Mouse (Mus musculus): ENCODE measurements around the gene Trappc10. TPM values are rescaled to one million over a fixed set of nuclear protein-coding genes. Genes with fewer than 3 reads are reported as not detected.
A peak's percentile ranks its signal among the peaks of the same experiment; 100 is the strongest.

The Trappc10 gene
- polyA plus RNA-seq, 1 experiment = 31.8 TPM

GRCm38 (mm10) chr10:78160369-78161095 is 83.9 kb downstream of the Trappc10 start:
- peak overlapping the region; percentile 2 for H3K4me3 ChIP-seq (replicated peaks; ENCODE audit: control insufficient read depth, low read depth, low read length)
- H3K27ac ChIP-seq (ENCODE audit: control insufficient read depth, insufficient read depth, low read depth, low read length, poor library complexity) = peak overlapping the region; percentile 49
- peaks cover 11% of the 10 kb centered on the region for H3K4me1 ChIP-seq (ENCODE audit: control insufficient read depth, insufficient read depth, low read length)
- peak; percentile 56; the same call in 1 of the 2 replicates for TF ChIP-seq POLR2A (IDR thresholded peaks at IDR 0.05; ENCODE audit: borderline replicate concordance, control insufficient read depth, low read depth, low read length)
- peak; percentile 15; the same call in 1 of the 2 replicates for TF ChIP-seq CTCF (IDR thresholded peaks at IDR 0.05; ENCODE audit: control insufficient read depth, insufficient read depth, low read length)
- 29% methylated on average over 16 of the region's 16 CpGs for WGBS

- Histone ChIP-seq H3K4me3 (replicated peaks; ENCODE audit: control insufficient read depth, low read depth, low read length) (peak overlapping the region; percentile 0), H3K4me1 (ENCODE audit: control insufficient read depth, insufficient read depth, low read length) (peaks cover 11% of the 10 kb centered on the region), H3K27ac (ENCODE audit: control insufficient read depth, insufficient read depth, low read depth, low read length, poor library complexity) (peak overlapping the region; percentile 53)
- 4% methylated on average over 7 of the region's 7 CpGs for WGBS
- TF ChIP-seq CTCF (IDR thresholded peaks at IDR 0.05; ENCODE audit: control insufficient read depth, insufficient read depth, low read length) (peak; percentile 92), POLR2A (IDR thresholded peaks at IDR 0.05; ENCODE audit: borderline replicate concordance, control insufficient read depth, low read depth, low read length) (no peak)
These were observed 84.5 kb downstream of the Trappc10 start for GRCm38 (mm10) chr10:78159906-78160305.

GRCm38 (mm10) chr10:78159252-78159878 is 85.1 kb downstream of the Trappc10 start:
- 5% methylated on average over 17 of the region's 17 CpGs for WGBS
- peaks cover 11% of the 10 kb centered on the region for H3K4me1 ChIP-seq (ENCODE audit: control insufficient read depth, insufficient read depth, low read length)
- peak overlapping the region; percentile 40 for H3K4me3 ChIP-seq (replicated peaks; ENCODE audit: control insufficient read depth, low read depth, low read length)
- H3K27ac ChIP-seq (ENCODE audit: control insufficient read depth, insufficient read depth, low read depth, low read length, poor library complexity) = peak overlapping the region; percentile 53
- TF ChIP-seq CTCF (IDR thresholded peaks at IDR 0.05; ENCODE audit: control insufficient read depth, insufficient read depth, low read length) = no peak
- no peak for TF ChIP-seq POLR2A (IDR thresholded peaks at IDR 0.05; ENCODE audit: borderline replicate concordance, control insufficient read depth, low read depth, low read length)

GRCm38 (mm10) chr10:78158041-78158440 is 86.4 kb downstream of the Trappc10 start:
- Histone ChIP-seq H3K27ac (ENCODE audit: control insufficient read depth, insufficient read depth, low read depth, low read length, poor library complexity) (no peak overlapping the region), H3K4me1 (ENCODE audit: control insufficient read depth, insufficient read depth, low read length) (peaks cover 18% of the 10 kb centered on the region), H3K4me3 (replicated peaks; ENCODE audit: control insufficient read depth, low read depth, low read length) (no peak overlapping the region)
- WGBS = 72% methylated on average over 15 of the region's 15 CpGs
- no peak for TF ChIP-seq POLR2A (IDR thresholded peaks at IDR 0.05; ENCODE audit: borderline replicate concordance, control insufficient read depth, low read depth, low read length)
- no peak for TF ChIP-seq CTCF (IDR thresholded peaks at IDR 0.05; ENCODE audit: control insufficient read depth, insufficient read depth, low read length)

- WGBS = 72% methylated on average over 6 of the region's 6 CpGs
- Histone ChIP-seq H3K27ac (ENCODE audit: control insufficient read depth, insufficient read depth, low read depth, low read length, poor library complexity) (no peak overlapping the region), H3K4me1 (ENCODE audit: control insufficient read depth, insufficient read depth, low read length) (peaks cover 20% of the 10 kb centered on the region), H3K4me3 (replicated peaks; ENCODE audit: control insufficient read depth, low read depth, low read length) (no peak overlapping the region)
- TF ChIP-seq POLR2A (IDR thresholded peaks at IDR 0.05; ENCODE audit: borderline replicate concordance, control insufficient read depth, low read depth, low read length) (no peak), CTCF (IDR thresholded peaks at IDR 0.05; ENCODE audit: control insufficient read depth, insufficient read depth, low read length) (no peak)
These were observed 87.5 kb downstream of the Trappc10 start for GRCm38 (mm10) chr10:78156926-78157325.

- Histone ChIP-seq H3K27ac (ENCODE audit: control insufficient read depth, insufficient read depth, low read depth, low read length, poor library complexity) (peak overlapping the region; percentile 87), H3K4me3 (replicated peaks; ENCODE audit: control insufficient read depth, low read depth, low read length) (no peak overlapping the region), H3K4me1 (ENCODE audit: control insufficient read depth, insufficient read depth, low read length) (peaks cover 17% of the 10 kb centered on the region)
- TF ChIP-seq POLR2A (IDR thresholded peaks at IDR 0.05; ENCODE audit: borderline replicate concordance, control insufficient read depth, low read depth, low read length) (no peak), CTCF (IDR thresholded peaks at IDR 0.05; ENCODE audit: control insufficient read depth, insufficient read depth, low read length) (no peak)
- WGBS = 13% methylated on average over 10 of the region's 10 CpGs
These were observed 95.3 kb downstream of the Trappc10 start for GRCm38 (mm10) chr10:78148834-78149766.

GRCm38 (mm10) chr10:78147908-78148441 is 96.5 kb downstream of the Trappc10 start:
- Histone ChIP-seq H3K4me3 (replicated peaks; ENCODE audit: control insufficient read depth, low read depth, low read length) (no peak overlapping the region), H3K4me1 (ENCODE audit: control insufficient read depth, insufficient read depth, low read length) (peaks cover 15% of the 10 kb centered on the region), H3K27ac (ENCODE audit: control insufficient read depth, insufficient read depth, low read depth, low read length, poor library complexity) (peak overlapping the region; percentile 77)
- 66% methylated on average over 4 of the region's 4 CpGs for WGBS
- TF ChIP-seq POLR2A (IDR thresholded peaks at IDR 0.05; ENCODE audit: borderline replicate concordance, control insufficient read depth, low read depth, low read length) = no peak
- no peak for TF ChIP-seq CTCF (IDR thresholded peaks at IDR 0.05; ENCODE audit: control insufficient read depth, insufficient read depth, low read length)

Data from bone marrow, adult 2 months (tissue).